Mouse (Mus musculus) common myeloid progenitor, adult 5-6 weeks (primary cell): ENCODE measurements around the gene Anapc15-ps. TPM values are rescaled to one million over a fixed set of nuclear protein-coding genes. Genes with fewer than 3 reads are reported as not detected.

Experiments
- ATAC-seq: replicated peaks from 2 replicates; pipeline ENCODE4 v1.8.0; 2016; ENCODE audit warnings: low read depth, mild to moderate bottlenecking, moderate TSS enrichment, inconsistent platforms; ENCODE audit not compliant: poor library complexity, severe bottlenecking
- total RNA-seq: library from RNA; stranded (forward); fragments of 200-1000, 187-1606 nt; gene quantifications from 2 replicates; pipeline ENCODE4 v1.2.3, GENCODE M21; 2017

The Anapc15-ps gene
- total RNA-seq, 1 experiment from 2014 or later, result 1.4 TPM

DNA sequence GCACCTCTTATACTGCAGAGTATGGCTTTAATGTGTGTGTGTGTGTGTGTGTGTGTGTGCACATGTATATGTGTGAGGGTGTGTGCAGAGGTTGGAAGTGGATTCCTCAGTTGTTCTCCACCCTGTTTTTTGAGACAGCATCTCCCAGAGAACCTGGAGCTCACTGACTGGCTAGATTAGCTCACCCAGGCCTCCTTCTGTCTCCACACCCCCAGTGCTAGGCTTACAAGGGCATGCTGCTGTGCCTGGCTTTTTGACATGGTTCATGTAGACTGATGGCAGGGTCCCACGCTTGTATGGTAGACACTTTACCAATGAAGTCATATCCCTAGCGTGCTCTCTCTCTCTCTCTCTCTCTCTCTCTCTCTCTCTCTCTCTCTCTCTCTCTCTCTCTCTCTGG, 3.1 kb upstream of the Anapc15-ps start:
- no peak for ATAC-seq

DNA sequence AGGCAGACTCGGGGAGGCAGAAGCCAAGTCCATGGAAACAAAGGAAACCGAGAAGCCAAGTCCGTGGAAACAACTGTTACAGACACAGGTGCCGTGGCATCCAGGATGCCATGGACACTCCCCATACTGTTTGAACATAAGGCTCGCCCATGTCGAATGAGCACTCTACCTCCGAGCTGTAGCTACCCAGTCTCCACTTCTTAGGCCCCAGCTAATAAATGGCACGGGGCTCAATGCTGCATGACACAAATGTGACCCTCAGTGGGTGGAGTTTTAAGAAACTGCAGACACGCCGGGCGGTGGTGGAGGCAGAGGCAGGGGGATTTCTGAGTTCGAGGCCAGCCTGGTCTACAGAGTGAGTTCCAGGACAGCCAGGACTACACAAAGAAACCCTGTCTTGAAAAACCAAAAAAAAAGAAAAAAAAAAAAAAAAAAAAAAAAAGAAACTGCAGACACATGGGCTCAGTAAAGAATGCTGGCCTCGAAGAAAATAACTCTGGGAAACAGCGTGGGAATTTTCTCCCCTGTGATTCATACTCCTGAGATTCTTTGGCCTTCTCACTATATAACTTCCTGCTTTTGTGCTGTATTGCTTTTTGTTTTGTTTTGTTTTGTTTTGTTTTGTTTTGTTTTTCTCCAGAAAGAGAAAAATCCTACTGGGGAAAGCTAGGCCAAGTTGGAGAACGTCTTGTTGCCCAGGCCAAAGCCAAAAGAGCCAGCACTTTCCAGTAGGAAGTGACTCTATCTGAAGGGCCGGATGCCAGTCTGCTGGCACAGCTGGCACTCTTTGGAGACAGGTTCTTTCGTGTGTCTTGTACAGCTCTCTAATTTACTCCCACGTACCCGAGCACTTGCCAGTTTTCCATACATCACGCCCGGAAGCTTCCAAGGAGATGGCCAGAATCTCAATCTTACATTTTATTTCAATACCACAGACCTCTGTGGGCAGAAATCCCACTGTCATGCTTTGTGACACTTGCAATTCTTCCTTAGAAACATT, 2.2 kb downstream of the Anapc15-ps start:
- no peak for ATAC-seq

DNA sequence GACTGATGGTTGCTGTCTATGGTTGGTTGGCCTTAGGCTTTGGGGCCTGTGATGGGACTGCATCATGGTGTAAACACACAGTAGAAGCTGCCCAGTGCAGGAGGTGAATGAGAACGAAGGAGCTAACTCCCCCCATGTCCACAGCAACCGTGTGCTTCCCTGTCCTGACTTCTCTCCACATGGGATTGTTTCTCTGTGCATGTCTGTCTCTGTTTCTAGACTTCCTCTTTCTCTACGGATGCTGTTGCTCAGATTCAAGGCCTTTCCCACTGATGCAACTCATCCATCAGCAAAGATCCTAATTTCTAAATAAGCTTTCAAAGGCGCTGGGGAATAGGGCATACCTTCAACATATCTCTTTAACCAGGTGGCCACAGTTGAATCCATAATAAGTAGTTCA, 3.4 kb downstream of the Anapc15-ps start:
- no peak for ATAC-seq

DNA sequence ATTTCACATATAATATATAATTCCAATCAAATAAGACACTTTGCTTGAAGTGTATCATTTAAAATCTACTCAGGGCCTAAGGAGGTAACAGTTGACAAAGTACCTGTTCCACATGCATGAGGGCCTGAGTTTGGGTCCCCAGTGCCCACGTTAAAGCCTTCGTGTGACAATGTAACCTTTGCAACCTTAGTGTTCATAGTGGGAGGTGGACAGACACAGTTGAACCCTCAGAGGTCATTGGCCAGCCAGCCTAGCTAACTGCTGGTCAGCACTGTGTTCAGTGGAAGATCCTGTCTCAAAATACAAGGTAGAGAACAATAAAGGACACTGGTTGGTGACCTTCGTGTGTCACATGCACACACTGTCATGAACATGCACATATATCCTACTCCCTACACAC, 4.2 kb downstream of the Anapc15-ps start:
- ATAC-seq, result no peak

GRCm38 (mm10) chr10:95667371-95668030, 5.8 kb downstream of the Anapc15-ps start:
- ATAC-seq, result no peak

DNA sequence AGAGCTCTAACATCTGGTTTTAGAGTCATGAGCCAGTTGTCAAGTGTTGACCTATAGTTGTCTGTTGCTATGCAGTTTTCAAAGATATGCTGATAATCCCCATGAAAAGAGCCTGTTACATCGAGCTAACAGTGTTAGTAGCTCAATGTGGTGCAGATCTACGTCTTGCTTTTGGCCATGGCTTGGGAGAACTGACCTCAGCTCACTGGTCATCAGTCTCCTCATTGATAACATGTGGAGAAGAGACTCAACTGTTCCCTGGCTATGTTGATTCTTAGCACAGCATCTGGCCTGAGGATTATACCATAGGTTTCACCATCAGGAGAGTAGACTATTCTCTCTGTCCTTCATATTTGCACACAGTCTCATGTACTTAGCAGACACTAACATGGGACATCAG, 6.5 kb downstream of the Anapc15-ps start:
- ATAC-seq, result no peak

GRCm38 (mm10) chr10:95665426-95665990, 7.7 kb downstream of the Anapc15-ps start:
- no peak for ATAC-seq

DNA sequence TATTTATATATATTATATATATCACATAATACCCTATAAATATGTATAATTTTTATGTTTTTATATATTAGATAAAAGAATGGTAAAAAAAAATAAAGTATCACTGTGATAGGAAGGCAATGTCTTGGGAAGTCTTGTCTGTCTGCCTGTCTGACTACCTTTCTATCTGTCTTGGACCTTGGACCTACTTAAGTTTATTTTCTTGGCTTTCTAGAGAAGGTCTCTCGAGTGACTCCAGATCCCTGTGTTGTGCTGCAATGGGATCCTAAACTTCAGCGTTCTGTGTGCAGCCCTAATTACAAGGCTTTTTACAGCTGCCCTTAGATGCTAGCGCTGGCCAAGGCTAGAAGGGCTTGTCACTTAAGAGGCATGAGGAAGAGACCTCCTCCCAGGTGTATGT, 8.6 kb downstream of the Anapc15-ps start:
- no peak for ATAC-seq

DNA sequence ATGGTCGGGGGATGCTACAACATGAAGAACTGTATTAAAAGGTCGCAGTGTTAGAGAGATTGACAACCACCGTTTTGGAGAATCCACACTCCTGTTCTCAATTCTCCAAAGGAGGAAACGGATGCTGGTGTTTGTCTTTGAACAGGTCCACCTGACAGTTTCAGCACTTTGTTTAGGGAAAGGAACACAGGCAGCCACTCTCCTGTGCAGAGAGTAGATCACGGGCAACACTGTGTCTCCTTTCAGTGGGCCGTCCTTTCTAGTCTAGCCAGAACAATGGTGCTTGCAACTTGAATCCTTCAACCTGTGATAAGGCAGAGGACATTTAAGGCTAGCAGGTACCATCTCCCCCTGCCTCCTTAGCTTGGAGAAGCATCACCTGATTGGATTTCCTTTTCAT, 12.9 kb downstream of the Anapc15-ps start:
- no peak for ATAC-seq

DNA sequence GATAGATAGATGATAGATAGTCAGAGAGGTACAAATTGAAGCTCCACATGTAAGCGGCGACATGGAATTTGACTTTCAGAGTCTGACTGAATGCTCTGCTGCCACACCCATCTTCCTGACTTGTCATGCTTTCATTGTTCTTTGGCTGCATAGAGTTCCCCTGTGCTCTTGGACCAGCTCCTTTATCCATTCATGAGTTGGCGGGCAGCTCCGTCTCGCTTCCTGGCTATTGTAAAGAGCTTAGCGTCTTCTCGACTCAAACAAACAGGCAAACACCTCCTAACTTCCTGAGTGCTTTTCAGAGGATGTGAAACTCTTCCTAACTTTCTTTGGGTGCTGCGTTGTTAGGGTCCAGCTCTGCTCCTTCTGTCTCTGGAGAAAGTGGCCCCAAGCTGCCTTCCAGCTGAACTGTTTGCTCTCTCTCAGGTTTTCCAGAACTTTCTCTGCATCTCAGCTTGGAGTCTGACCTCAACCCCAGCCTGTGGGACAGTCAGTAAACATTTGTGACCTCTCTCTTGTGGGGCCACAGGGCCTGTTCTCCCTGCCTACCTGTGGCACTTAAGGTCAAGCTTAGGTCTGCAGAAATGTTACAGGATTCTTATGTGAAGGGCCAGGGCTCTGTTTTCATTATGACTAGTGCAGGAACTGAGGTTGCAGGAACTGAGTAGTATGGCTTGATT, 13.6 kb downstream of the Anapc15-ps start:
- no peak for ATAC-seq

GRCm38 (mm10) chr10:95658836-95659343, 14.4 kb downstream of the Anapc15-ps start:
- no peak for ATAC-seq

DNA sequence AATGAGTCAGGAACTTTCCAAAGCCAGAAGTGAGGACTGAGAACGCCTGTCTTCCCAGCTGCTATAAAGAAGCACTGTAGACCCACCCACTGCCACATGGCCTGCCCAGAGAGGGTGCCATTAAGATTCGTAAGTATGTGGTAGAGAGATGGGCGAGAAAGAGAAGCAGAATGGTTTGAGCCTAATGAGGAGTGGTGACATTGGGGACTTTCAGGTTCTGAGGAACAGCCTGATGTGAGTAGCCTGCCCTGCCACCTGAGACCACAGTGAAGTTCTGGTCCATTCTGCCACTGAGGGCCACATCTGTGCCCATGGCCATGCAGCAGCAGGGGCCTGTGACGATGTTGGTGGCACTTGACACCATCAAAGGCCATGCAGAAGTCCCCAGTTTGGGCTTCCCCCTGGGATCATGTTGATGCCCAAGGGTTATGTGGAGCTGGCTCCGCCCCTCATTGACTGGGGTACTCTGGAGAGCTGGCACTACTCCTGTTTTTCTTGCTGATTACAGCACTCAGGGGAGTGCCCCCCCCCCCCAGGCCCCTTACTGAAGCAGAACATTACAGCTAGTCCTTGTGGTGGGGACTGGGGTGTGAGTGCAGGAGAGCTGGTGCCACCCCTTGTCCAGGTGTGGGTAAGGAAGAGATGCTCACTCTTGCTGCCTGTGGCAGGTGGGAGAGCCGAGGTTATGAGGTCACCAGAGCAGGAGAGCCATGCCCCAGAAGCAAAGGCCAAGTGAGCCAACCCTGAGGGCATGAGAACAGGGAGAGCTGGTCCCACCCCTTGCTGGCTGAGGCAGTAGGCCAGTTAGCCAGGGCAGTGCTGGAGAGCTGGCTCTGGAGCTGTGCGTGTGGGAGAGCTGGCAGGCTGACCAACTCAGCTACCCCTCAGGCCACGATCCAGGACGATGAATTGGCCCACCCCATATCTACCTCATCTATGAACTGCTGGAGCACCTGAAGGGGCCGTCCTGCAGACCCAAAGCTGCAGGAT, 16.7 kb downstream of the Anapc15-ps start:
- ATAC-seq, result no peak

- no peak for ATAC-seq
These were observed 21.1 kb downstream of the Anapc15-ps start for GRCm38 (mm10) chr10:95652131-95652530.

GRCm38 (mm10) chr10:95648326-95648888, 24.8 kb downstream of the Anapc15-ps start:
- ATAC-seq, result no peak

GRCm38 (mm10) chr10:95647128-95647527, 26.1 kb downstream of the Anapc15-ps start:
- no peak for ATAC-seq

GRCm38 (mm10) chr10:95646576-95646975, 26.7 kb downstream of the Anapc15-ps start:
- no peak for ATAC-seq

GRCm38 (mm10) chr10:95643696-95644360, 29.4 kb downstream of the Anapc15-ps start:
- ATAC-seq, result no peak

DNA sequence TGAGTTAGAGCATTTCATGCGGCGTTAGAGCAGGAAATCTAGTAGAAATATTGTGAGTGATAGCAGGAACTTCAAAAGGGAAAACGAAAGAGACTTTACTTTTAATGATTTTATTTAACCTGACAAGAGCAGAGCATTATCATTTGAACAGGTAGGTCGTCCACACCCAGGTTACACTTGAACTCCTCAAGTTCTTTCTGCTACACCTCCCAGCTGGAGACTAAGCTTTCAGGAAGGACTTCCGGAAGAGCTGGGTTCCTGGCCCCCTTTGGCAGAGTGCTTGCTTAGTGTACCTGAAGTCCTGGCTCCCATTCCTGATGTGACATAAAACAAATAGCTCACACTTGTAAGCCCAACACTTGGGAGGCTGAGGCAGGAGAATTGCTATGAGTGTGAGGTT, 30.2 kb downstream of the Anapc15-ps start:
- ATAC-seq, result no peak
